Mouse (Mus musculus) heart, postnatal 10 days (tissue): ENCODE measurements around the gene Slc26a9. TPM values are rescaled to one million over a fixed set of nuclear protein-coding genes. Genes with fewer than 3 reads are reported as not detected.

ENCODE experiments used
- DNase-seq, 2 experiments: peaks; one replicate each; pipeline ENCODE4 v3.0.0; 2021
- intact Hi-C: fragments of 180-260 bp; cut with DNase I; formaldehyde crosslinking; loops from one replicate; pipeline ENCODE4 v1.15.1; 2025
- total RNA-seq, 2 experiments: library from RNA; stranded (reverse); gene quantifications; 2 replicates each; pipeline ENCODE4 v1.2.3; 2021

Gene Slc26a9
- total RNA-seq, 2 experiments from 2014 or later, result not detected

DNA sequence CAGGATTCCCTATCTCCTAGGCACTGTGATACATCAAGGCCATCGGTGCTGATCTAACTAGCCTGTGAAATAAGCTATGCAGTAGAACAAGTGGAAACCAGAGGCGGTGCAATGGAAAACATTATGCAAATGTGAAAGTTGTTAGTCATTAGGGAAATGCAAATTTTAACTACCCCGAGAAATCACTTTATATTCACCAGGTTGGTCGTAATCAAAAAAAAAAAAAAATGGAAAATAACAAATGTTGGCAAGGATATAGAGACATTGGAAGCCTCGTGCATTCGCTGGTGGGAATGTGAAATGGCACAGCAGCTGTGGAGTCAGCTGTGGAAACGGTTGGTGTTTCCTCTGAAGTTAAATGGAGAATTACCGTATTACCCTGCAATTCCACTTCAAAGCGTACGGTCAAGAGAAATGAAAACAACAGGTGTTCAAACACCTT is 77.1 kb downstream of the Slc26a9 start:
- intact Hi-C loops, result no loop called here
- DNase-seq, result no peak

Other genes starting within 250 kb of the Slc26a9 start
- gene Srgap2, start 216.7 kb upstream of the Slc26a9 start, total RNA-seq, result 10 to 100 TPM; 34.2 to 36.0 TPM
- 1 to 10 TPM; 1.1 to 1.2 TPM for gene Fam72a, start 216.1 kb upstream of the Slc26a9 start, total RNA-seq
- gene Avpr1b, start 144.8 kb upstream of the Slc26a9 start, total RNA-seq, result not detected
- gene Ctse, start 105.7 kb upstream of the Slc26a9 start, total RNA-seq, result 1 to 10 TPM; 1.1 to 2.1 TPM
- gene Rab7b, start 55.3 kb upstream of the Slc26a9 start, total RNA-seq, result 1 to 10 TPM; 4.0 to 5.9 TPM
- gene Pm20d1, start 53.4 kb downstream of the Slc26a9 start, total RNA-seq, result 1 to 10 TPM; 3.0 to 4.0 TPM
- gene Slc41a1, start 83.5 kb downstream of the Slc26a9 start, total RNA-seq, result 10 to 100 TPM; 27.0 to 28.9 TPM
- 10 to 100 TPM; 12.3 to 14.2 TPM for gene Rab29, start 123.2 kb downstream of the Slc26a9 start, total RNA-seq
- gene Nucks1, start 166.5 kb downstream of the Slc26a9 start, total RNA-seq, result 100 to 1,000 TPM; 105 to 107 TPM
- gene Slc45a3, start 218.9 kb downstream of the Slc26a9 start, total RNA-seq, result 1 to 10 TPM; 3.0 to 5.3 TPM